Comparison of ENCODE assay signal across 13 mouse cellular contexts in genomic region chr19:32365111-32365510, GRCm38 (mm10). TPM values are rescaled to one million over a fixed set of nuclear protein-coding genes. Genes with fewer than 3 reads are reported as not detected.
DNase-seq lines count a peak whose midpoint lies in the region; ATAC-seq and TF ChIP-seq lines count a peak whose summit lies in the region.
"Had no signal": no experiment of that assay in that cellular context is flagged by ENCODE, and none has a peak within 500 bp of the region (broad histone marks: within the 10 kb centered on the region; RNA-seq: fewer than 3 reads in every experiment).

No protein-coding gene starts in this region.

- no peaks in the 10 kb centered on the region for H3K36me3 ChIP-seq in forebrain, postnatal 0 days (ENCODE audit: insufficient read depth)
- H3K36me3 ChIP-seq: midbrain, embryonic 10.5 days had no signal

- H3K27ac ChIP-seq in forebrain, postnatal 0 days (ENCODE audit: low read depth, low read length): no peak overlapping the region
- H3K27ac ChIP-seq: midbrain, embryonic 10.5 days had no signal

- H3K9me3 ChIP-seq in forebrain, postnatal 0 days (ENCODE audit: low read length): no peaks in the 10 kb centered on the region
- H3K9me3 ChIP-seq: midbrain, embryonic 10.5 days had no signal

- no peaks in the 10 kb centered on the region for H3K27me3 ChIP-seq in forebrain, postnatal 0 days (ENCODE audit: insufficient read depth, low read length)

- WGBS in forebrain, postnatal 0 days: 65% methylated on average over 6 of the region's 6 CpGs

- H3K4me2 ChIP-seq in forebrain, postnatal 0 days (ENCODE audit: low read depth): no peak overlapping the region

- no peak for TF ChIP-seq CTCF in forebrain, postnatal 0 days (IDR thresholded peaks at IDR 0.05; ENCODE audit: low read depth)

- no peak overlapping the region for H3K4me3 ChIP-seq in forebrain, postnatal 0 days (ENCODE audit: low read depth, low read length)
- H3K4me3 ChIP-seq: midbrain, embryonic 10.5 days had no signal

- ATAC-seq in forebrain, postnatal 0 days: peak; percentile 92
- ATAC-seq: inflammation-experienced regulatory T-cells, adult 6 months; lung, postnatal 0 days had no signal

- no peaks in the 10 kb centered on the region for H3K4me1 ChIP-seq in forebrain, postnatal 0 days (ENCODE audit: insufficient read depth)
- H3K4me1 ChIP-seq: midbrain, embryonic 10.5 days had no signal

- no peak overlapping the region for H3K9ac ChIP-seq in forebrain, postnatal 0 days

- DNase-seq in layer of hippocampus, adult 8-10 months (ENCODE audit: low spot score in 2 of 2): peak; percentile 49 to 57
- no peak for DNase-seq in layer of hippocampus, adult 11-12 months (ENCODE audit: low spot score)
- DNase-seq in forebrain, postnatal 0 days: peak; percentile 70
- DNase-seq in frontal cortex, postnatal 25 days (ENCODE audit: low spot score in 2 of 2): peak; percentile 44 to 54
- DNase-seq in right cerebral cortex, postnatal 14 days: peak; percentile 78
- no peak for DNase-seq in kidney, adult 18-20 months
- no peak for DNase-seq in cerebellum, adult 18-20 months
- DNase-seq: adrenal gland, postnatal 10 days; kidney, postnatal 4 days; thymus, postnatal 4 days had no signal

RNA-seq across cellular contexts. Expression of gene Sgms1, which starts 24.4 kb away (rescaled TPM):
- total RNA-seq in layer of hippocampus, adult 8-10 months (2022): 10 to 100 TPM; 46.6 to 58.3 (median 50.3) TPM
- total RNA-seq in forebrain, postnatal 0 days (2014; rRNA removed): 24.3 and 27.2 TPM in 2 replicates
- 8.2 and 17.0 TPM in 2 replicates for polyA plus RNA-seq in forebrain, postnatal 0 days (2015; fragmentation: Nextera tagmentation; extraction: Ambion mirVana)

Comparison
In these comparisons a context has a peak if more than half of its experiments do, and no peak if none do; other contexts are left out.
1. DNase-seq: peak in layer of hippocampus, adult 8-10 months (2 of 2), forebrain, postnatal 0 days (single experiment), frontal cortex, postnatal 25 days (2 of 2) and right cerebral cortex, postnatal 14 days (single experiment); none in layer of hippocampus, adult 11-12 months (single experiment), kidney, adult 18-20 months (single experiment) and cerebellum, adult 18-20 months (0 of 2).